Mouse (Mus musculus) c-Kit-negative CD71-positive TER-119-positive erythroid progenitor cells, embryonic 14.5 days (primary cell): ENCODE results near the gene Tyw3.

ENCODE experiments used
- DNase-seq: peaks from one replicate; pipeline ENCODE4 v3.0.0-alpha.2; 2013; ENCODE audit warnings: low read depth, low spot score

Tyw3 gene

GRCm38 (mm10) chr3:154565437-154565836, 31.5 kb downstream of the Tyw3 start:
- DNase-seq: no peak

GRCm38 (mm10) chr3:154562192-154562591, 34.7 kb downstream of the Tyw3 start:
- DNase-seq: no peak

GRCm38 (mm10) chr3:154551035-154551411, 45.9 kb downstream of the Tyw3 start:
- no peak for DNase-seq

- DNase-seq: no peak
Observed at GRCm38 (mm10) chr3:154550326-154551034, 46.4 kb downstream of the Tyw3 start.

GRCm38 (mm10) chr3:154548868-154549301, 48.0 kb downstream of the Tyw3 start:
- no peak for DNase-seq

- no peak for DNase-seq
Observed at GRCm38 (mm10) chr3:154547549-154548426, 49.1 kb downstream of the Tyw3 start.

GRCm38 (mm10) chr3:154546234-154546633, 50.7 kb downstream of the Tyw3 start:
- no peak for DNase-seq

GRCm38 (mm10) chr3:154540086-154540911, 56.6 kb downstream of the Tyw3 start:
- DNase-seq: no peak

- no peak for DNase-seq
Observed at GRCm38 (mm10) chr3:154536134-154536533, 60.8 kb downstream of the Tyw3 start.

- DNase-seq: no peak
Observed at GRCm38 (mm10) chr3:154533246-154533645, 63.7 kb downstream of the Tyw3 start.

GRCm38 (mm10) chr3:154528973-154529372, 67.9 kb downstream of the Tyw3 start:
- no peak for DNase-seq

GRCm38 (mm10) chr3:154526610-154527009, 70.3 kb downstream of the Tyw3 start:
- DNase-seq: no peak
